Mouse (Mus musculus): ENCODE data around the gene Thrb. TPM values are rescaled to one million over a fixed set of nuclear protein-coding genes. Genes with fewer than 3 reads are reported as not detected.

Thrb gene
- polyA plus RNA-seq, 1 experiment from 2014 or later, result 1.1 TPM

- Histone ChIP-seq H3K27ac (no peak overlapping the region), H3K27me3 (no peaks in the 10 kb centered on the region), H3K9me3 (replicated peaks) (no peaks in the 10 kb centered on the region), H3K4me1 (no peaks in the 10 kb centered on the region), H3K36me3 (no peaks in the 10 kb centered on the region), H3K4me3 (no peak overlapping the region), H3K4me2 (replicated peaks) (no peak overlapping the region), H3K9ac (no peak overlapping the region)
- ATAC-seq (ENCODE audit: low FRiP score), result no peak
- WGBS, result 85% methylated on average over 2 of the region's 2 CpGs
Observed at GRCm38 (mm10) chr14:17852236-17852635, 192.2 kb downstream of the Thrb start.

GRCm38 (mm10) chr14:17859790-17860385 is 199.8 kb downstream of the Thrb start:
- Histone ChIP-seq H3K4me3 (no peak overlapping the region), H3K36me3 (no peaks in the 10 kb centered on the region), H3K27me3 (no peaks in the 10 kb centered on the region), H3K9ac (no peak overlapping the region), H3K27ac (no peak overlapping the region), H3K4me1 (no peaks in the 10 kb centered on the region), H3K9me3 (replicated peaks) (no peaks in the 10 kb centered on the region), H3K4me2 (replicated peaks) (no peak overlapping the region)
- WGBS, result 80% methylated on average over 5 of the region's 5 CpGs
- ATAC-seq (ENCODE audit: low FRiP score), result no peak

GRCm38 (mm10) chr14:17862651-17863050 is 202.6 kb downstream of the Thrb start:
- H3K27me3 ChIP-seq, result no peaks in the 10 kb centered on the region
- WGBS, result 90% methylated on average over 3 of the region's 3 CpGs
- H3K4me2 ChIP-seq (replicated peaks), result no peak overlapping the region
- no peak for ATAC-seq (ENCODE audit: low FRiP score)
- H3K4me3 ChIP-seq, result no peak overlapping the region
- H3K36me3 ChIP-seq, result no peaks in the 10 kb centered on the region
- H3K9me3 ChIP-seq (replicated peaks), result no peaks in the 10 kb centered on the region
- H3K4me1 ChIP-seq, result no peaks in the 10 kb centered on the region
- no peak overlapping the region for H3K9ac ChIP-seq
- H3K27ac ChIP-seq, result no peak overlapping the region

GRCm38 (mm10) chr14:17863701-17864320 is 203.8 kb downstream of the Thrb start:
- no peak overlapping the region for H3K27ac ChIP-seq
- no peaks in the 10 kb centered on the region for H3K36me3 ChIP-seq
- no peak overlapping the region for H3K4me2 ChIP-seq (replicated peaks)
- 68% methylated on average over 6 of the region's 6 CpGs for WGBS
- no peaks in the 10 kb centered on the region for H3K9me3 ChIP-seq (replicated peaks)
- no peak for ATAC-seq (ENCODE audit: low FRiP score)
- H3K4me3 ChIP-seq, result no peak overlapping the region
- no peaks in the 10 kb centered on the region for H3K4me1 ChIP-seq
- H3K9ac ChIP-seq, result no peak overlapping the region
- H3K27me3 ChIP-seq, result no peaks in the 10 kb centered on the region

- Histone ChIP-seq H3K27me3 (no peaks in the 10 kb centered on the region), H3K4me3 (no peak overlapping the region), H3K4me2 (replicated peaks) (no peak overlapping the region), H3K27ac (no peak overlapping the region), H3K36me3 (no peaks in the 10 kb centered on the region), H3K4me1 (no peaks in the 10 kb centered on the region), H3K9me3 (replicated peaks) (no peaks in the 10 kb centered on the region), H3K9ac (no peak overlapping the region)
- ATAC-seq (ENCODE audit: low FRiP score), result no peak
- WGBS, result 84% methylated on average over 6 of the region's 6 CpGs
Observed at GRCm38 (mm10) chr14:17868326-17868725, 208.3 kb downstream of the Thrb start.

- ATAC-seq (ENCODE audit: low FRiP score), result no peak
Observed at GRCm38 (mm10) chr14:17875946-17876345, 215.9 kb downstream of the Thrb start.

GRCm38 (mm10) chr14:17879446-17879845 is 219.4 kb downstream of the Thrb start:
- Histone ChIP-seq H3K4me2 (replicated peaks) (no peak overlapping the region), H3K4me3 (no peak overlapping the region), H3K36me3 (no peaks in the 10 kb centered on the region), H3K9ac (no peak overlapping the region), H3K4me1 (no peaks in the 10 kb centered on the region), H3K9me3 (replicated peaks) (no peaks in the 10 kb centered on the region), H3K27ac (no peak overlapping the region), H3K27me3 (no peaks in the 10 kb centered on the region)
- WGBS, result 91% methylated on average over 5 of the region's 5 CpGs
- ATAC-seq (ENCODE audit: low FRiP score), result no peak

More at GRCm38 (mm10) chr14:17875946-17876345, 215.9 kb downstream of the Thrb start:
- H3K27me3 ChIP-seq, result no peaks in the 10 kb centered on the region
- H3K9ac ChIP-seq, result no peak overlapping the region
- 79% methylated on average over 2 of the region's 2 CpGs for WGBS
- H3K36me3 ChIP-seq, result no peaks in the 10 kb centered on the region
- no peaks in the 10 kb centered on the region for H3K9me3 ChIP-seq (replicated peaks)
- no peak overlapping the region for H3K4me3 ChIP-seq
- H3K4me2 ChIP-seq (replicated peaks), result no peak overlapping the region
- H3K27ac ChIP-seq, result no peak overlapping the region
- H3K4me1 ChIP-seq, result no peaks in the 10 kb centered on the region

GRCm38 (mm10) chr14:17884884-17885283 is 224.8 kb downstream of the Thrb start:
- H3K27me3 ChIP-seq, result no peaks in the 10 kb centered on the region
- WGBS, result 83% methylated on average over 13 of the region's 13 CpGs
- H3K4me1 ChIP-seq, result no peaks in the 10 kb centered on the region
- H3K27ac ChIP-seq, result no peak overlapping the region
- H3K4me3 ChIP-seq, result no peak overlapping the region
- H3K4me2 ChIP-seq (replicated peaks), result no peak overlapping the region
- no peaks in the 10 kb centered on the region for H3K36me3 ChIP-seq
- H3K9ac ChIP-seq, result no peak overlapping the region
- H3K9me3 ChIP-seq (replicated peaks), result no peaks in the 10 kb centered on the region
- ATAC-seq (ENCODE audit: low FRiP score), result no peak

- H3K4me1 ChIP-seq, result no peaks in the 10 kb centered on the region
- no peak for ATAC-seq (ENCODE audit: low FRiP score)
- 93% methylated on average over 3 of the region's 3 CpGs for WGBS
- no peak overlapping the region for H3K27ac ChIP-seq
- H3K9me3 ChIP-seq (replicated peaks), result no peaks in the 10 kb centered on the region
- H3K9ac ChIP-seq, result no peak overlapping the region
- no peak overlapping the region for H3K4me3 ChIP-seq
- H3K36me3 ChIP-seq, result no peaks in the 10 kb centered on the region
- H3K4me2 ChIP-seq (replicated peaks), result no peak overlapping the region
- no peaks in the 10 kb centered on the region for H3K27me3 ChIP-seq
Observed at GRCm38 (mm10) chr14:17885320-17885719, 225.3 kb downstream of the Thrb start.

GRCm38 (mm10) chr14:17894791-17895190 is 234.7 kb downstream of the Thrb start:
- ATAC-seq (ENCODE audit: low FRiP score), result no peak
- Histone ChIP-seq H3K36me3 (no peaks in the 10 kb centered on the region), H3K4me3 (no peak overlapping the region), H3K9me3 (replicated peaks) (no peaks in the 10 kb centered on the region), H3K4me1 (no peaks in the 10 kb centered on the region), H3K27ac (no peak overlapping the region), H3K27me3 (no peaks in the 10 kb centered on the region), H3K4me2 (replicated peaks) (no peak overlapping the region), H3K9ac (no peak overlapping the region)
- 92% methylated on average over 1 of the region's 1 CpGs for WGBS

- Histone ChIP-seq H3K9me3 (replicated peaks) (no peaks in the 10 kb centered on the region), H3K9ac (no peak overlapping the region), H3K4me1 (no peaks in the 10 kb centered on the region), H3K27ac (no peak overlapping the region), H3K4me3 (no peak overlapping the region), H3K36me3 (no peaks in the 10 kb centered on the region), H3K4me2 (replicated peaks) (no peak overlapping the region), H3K27me3 (no peaks in the 10 kb centered on the region)
- no peak for ATAC-seq (ENCODE audit: low FRiP score)
- 92% methylated on average over 6 of the region's 6 CpGs for WGBS
Observed at GRCm38 (mm10) chr14:17899733-17900413, 239.8 kb downstream of the Thrb start.

- no peaks in the 10 kb centered on the region for H3K4me1 ChIP-seq
- H3K27ac ChIP-seq, result no peak overlapping the region
- no peaks in the 10 kb centered on the region for H3K9me3 ChIP-seq (replicated peaks)
- no peak overlapping the region for H3K4me2 ChIP-seq (replicated peaks)
- ATAC-seq (ENCODE audit: low FRiP score), result no peak
- no peaks in the 10 kb centered on the region for H3K36me3 ChIP-seq
- H3K9ac ChIP-seq, result no peak overlapping the region
- 42% methylated on average over 3 of the region's 3 CpGs for WGBS
- no peaks in the 10 kb centered on the region for H3K27me3 ChIP-seq
- no peak overlapping the region for H3K4me3 ChIP-seq
Observed at GRCm38 (mm10) chr14:17900414-17900795, 240.3 kb downstream of the Thrb start.

GRCm38 (mm10) chr14:17902426-17902825 is 242.4 kb downstream of the Thrb start:
- Histone ChIP-seq H3K36me3 (no peaks in the 10 kb centered on the region), H3K4me2 (replicated peaks) (no peak overlapping the region), H3K4me1 (no peaks in the 10 kb centered on the region), H3K4me3 (no peak overlapping the region), H3K27ac (no peak overlapping the region), H3K27me3 (no peaks in the 10 kb centered on the region), H3K9me3 (replicated peaks) (no peaks in the 10 kb centered on the region), H3K9ac (no peak overlapping the region)
- whole genome bisulfite sequencing, result 70% methylated on average over 2 of the region's 2 CpGs
- no peak for ATAC-seq (ENCODE audit: low FRiP score)
